Mouse (Mus musculus) olfactory bulb, adult 2 months (tissue): ENCODE measurements around the gene Ephb2. TPM values are rescaled to one million over a fixed set of nuclear protein-coding genes. Genes with fewer than 3 reads are reported as not detected.

ENCODE experiments used
- H3K27ac ChIP-seq: fragments of 200-500 bp; 2 replicates; pipeline ENCODE4 v1.5.1; 2012; ENCODE audit warnings: low read depth, low read length; ENCODE audit not compliant: insufficient read depth
- H3K4me1 ChIP-seq: fragments of 200-500 bp; 2 replicates; pipeline ENCODE4 v1.6.1; 2012; ENCODE audit warnings: low read length; ENCODE audit not compliant: control insufficient read depth, insufficient read depth
- H3K4me3 ChIP-seq: fragments of 200-500 bp; 2 replicates; pipeline ENCODE4 v1.5.1; 2012; ENCODE audit warnings: mild to moderate bottlenecking, low read depth, low read length, moderate library complexity; ENCODE audit not compliant: insufficient read depth
- CTCF ChIP-seq: fragments of 200-500 bp; IDR thresholded peaks from 2 replicates; pipeline ENCODE4 v1.5.1; 2012; ENCODE audit warnings: low read depth, mild to moderate bottlenecking, low read length, moderate library complexity; ENCODE audit not compliant: insufficient read depth
- POLR2A ChIP-seq: fragments of 200-500 bp; IDR thresholded peaks from 2 replicates; pipeline ENCODE4 v1.6.1; 2012; ENCODE audit warnings: mild to moderate bottlenecking, low read depth, low read length, moderate library complexity; ENCODE audit not compliant: insufficient read depth
- WGBS: fragments of 180-500 bp; shearing (Covaris S2); methylation state at CpG from one replicate; pipeline ENCODE4 v1.1.7; 2018; 5-methylcytosine and 5-hydroxymethylcytosine counted together
- polyA plus RNA-seq: library from polyadenylated mRNA; stranded (reverse); fragments of >200 nt; gene quantifications from 2 replicates; pipeline ENCODE4 v1.2.4, GENCODE M21; 2012; ENCODE audit warnings: low replicate concordance; ENCODE audit not compliant: missing spikeins, insufficient read depth, insufficient read length

The Ephb2 gene
- polyA plus RNA-seq, 1 experiment = not detected

- TF ChIP-seq CTCF = no peak
- TF ChIP-seq POLR2A = no peak
- no peaks in the 10 kb centered on the region for H3K4me1 ChIP-seq
- H3K27ac ChIP-seq = no peak overlapping the region
- H3K4me3 ChIP-seq = no peak overlapping the region
- 94% methylated on average over 8 of the region's 8 CpGs for WGBS
These were observed 156.6 kb downstream of the Ephb2 start for GRCm38 (mm10) chr4:136679221-136679620.

GRCm38 (mm10) chr4:136678480-136678879 is 157.3 kb downstream of the Ephb2 start:
- TF ChIP-seq POLR2A (no peak), CTCF (0 out of 2 replicates have a peak, but pooled peaks have one; percentile 13)
- Histone ChIP-seq H3K4me3 (no peak overlapping the region), H3K4me1 (no peaks in the 10 kb centered on the region), H3K27ac (no peak overlapping the region)
- 5% methylated on average over 3 of the region's 3 CpGs for WGBS

DNA sequence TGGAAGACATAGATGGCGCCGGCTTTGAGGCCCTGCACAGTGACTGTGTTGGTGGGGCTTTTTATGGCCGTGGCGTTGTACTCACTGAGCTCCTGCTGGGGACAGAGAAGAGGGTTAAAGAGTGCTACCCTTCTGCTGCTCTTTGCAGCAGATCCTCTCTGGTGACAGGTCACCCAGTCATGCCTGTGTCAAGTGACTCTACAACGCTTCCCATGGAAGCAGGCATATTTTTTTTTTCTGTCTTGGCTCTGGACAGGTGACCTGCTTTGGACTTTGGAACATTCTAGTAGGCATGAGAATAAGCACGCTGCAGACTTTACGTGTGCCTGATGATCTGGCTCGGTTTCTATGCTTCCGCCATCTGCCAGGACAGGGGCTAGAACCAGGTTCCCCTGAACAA is 160.3 kb downstream of the Ephb2 start:
- no peak overlapping the region for H3K27ac ChIP-seq
- TF ChIP-seq POLR2A (no peak), CTCF (no peak)
- 94% methylated on average over 9 of the region's 9 CpGs for WGBS
- H3K4me1 ChIP-seq = no peaks in the 10 kb centered on the region
- H3K4me3 ChIP-seq = no peak overlapping the region

DNA sequence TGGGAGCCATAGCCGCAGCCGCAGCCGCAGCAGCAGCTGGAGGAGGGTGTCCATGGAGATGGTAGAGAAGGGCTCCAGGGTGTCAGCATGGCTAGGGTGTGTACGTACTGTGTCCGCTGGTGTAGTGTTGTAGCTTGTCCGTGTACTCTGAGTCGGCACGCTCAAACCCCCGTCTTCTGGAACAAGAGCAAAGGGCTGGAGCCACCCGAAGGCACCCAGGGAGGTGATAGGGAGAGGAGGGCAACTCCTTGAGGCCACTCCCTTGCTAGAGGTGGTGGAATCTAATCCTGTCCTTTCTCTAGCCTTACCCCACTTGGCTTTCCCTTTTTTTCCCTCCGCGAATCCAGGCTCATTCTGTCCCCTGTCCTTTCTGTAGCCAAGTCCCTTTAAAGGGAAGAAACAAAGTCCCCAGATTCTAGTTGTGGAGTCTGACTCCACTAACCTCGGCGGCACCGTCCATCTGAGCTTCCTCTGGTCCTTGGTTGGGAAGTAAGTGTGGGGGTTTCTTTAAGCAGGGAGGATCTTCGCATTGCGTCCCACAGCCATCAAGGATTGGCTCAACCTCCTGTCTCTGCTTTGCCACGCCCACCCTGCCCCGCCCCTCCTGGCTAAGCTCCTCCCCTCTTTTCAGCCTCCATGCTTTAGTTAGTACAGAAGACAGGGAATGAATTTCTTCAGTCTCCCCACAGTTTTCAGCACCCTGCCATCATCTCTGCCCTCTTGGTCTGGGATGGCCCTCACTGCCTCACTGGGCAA is 163.3 kb downstream of the Ephb2 start:
- 93% methylated on average over 19 of the region's 19 CpGs for WGBS
- TF ChIP-seq CTCF (no peak), POLR2A (no peak)
- Histone ChIP-seq H3K27ac (no peak overlapping the region), H3K4me3 (no peak overlapping the region), H3K4me1 (no peaks in the 10 kb centered on the region)

DNA sequence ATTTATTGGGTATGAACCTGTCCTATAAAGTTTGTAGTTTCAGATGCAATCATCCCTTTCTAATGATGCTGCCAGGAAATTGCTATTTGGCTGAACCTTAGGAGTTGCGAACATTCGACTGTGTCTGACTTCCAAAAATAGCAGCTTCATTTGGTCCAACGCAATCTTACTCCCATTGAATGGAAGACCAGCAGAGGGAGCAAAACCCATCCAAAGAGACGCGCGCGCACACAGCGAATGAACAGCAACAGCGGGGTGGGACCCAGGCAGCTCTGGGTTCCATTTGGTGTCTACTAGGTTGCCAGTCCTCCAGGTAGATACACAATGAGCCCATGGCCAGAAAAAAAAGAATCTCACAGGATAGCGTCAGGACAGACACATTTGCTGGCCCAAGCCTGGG is 168.0 kb downstream of the Ephb2 start:
- H3K4me1 ChIP-seq = no peaks in the 10 kb centered on the region

DNA sequence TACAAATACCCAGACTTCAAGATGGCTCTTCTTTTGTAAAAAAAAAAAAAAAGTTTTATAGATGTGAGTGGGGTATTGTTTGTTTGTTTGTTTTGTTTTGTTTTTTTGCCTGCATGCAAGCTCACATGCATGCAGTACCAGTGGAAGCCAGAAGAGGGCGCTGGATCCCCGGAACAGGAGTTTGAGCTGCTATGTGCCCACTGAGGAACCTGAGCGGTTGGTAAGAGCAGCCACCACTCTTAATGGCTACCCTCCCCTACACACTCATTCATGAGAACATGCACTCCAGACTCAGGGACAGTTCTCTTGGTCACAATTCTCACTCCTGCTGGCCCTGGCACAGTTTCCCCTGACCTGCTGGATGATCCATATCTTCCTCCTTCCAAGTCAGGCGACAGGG is 169.8 kb downstream of the Ephb2 start:
- Histone ChIP-seq H3K4me1 (no peaks in the 10 kb centered on the region), H3K4me3 (no peak overlapping the region), H3K27ac (no peak overlapping the region)
- WGBS = 71% methylated on average over 4 of the region's 4 CpGs
- TF ChIP-seq POLR2A (no peak), CTCF (peak; percentile 51; the same call in 1 of the 2 replicates)

More for the DNA sequence above, 168.0 kb downstream of the Ephb2 start:
- 55% methylated on average over 10 of the region's 10 CpGs for WGBS
- H3K27ac ChIP-seq = no peak overlapping the region
- H3K4me3 ChIP-seq = no peak overlapping the region
- TF ChIP-seq CTCF (0 out of 2 replicates have a peak, but pooled peaks have one; percentile 11), POLR2A (no peak)

GRCm38 (mm10) chr4:136665068-136665467 is 170.7 kb downstream of the Ephb2 start:
- 38% methylated on average over 9 of the region's 9 CpGs for WGBS
- H3K4me1 ChIP-seq = no peaks in the 10 kb centered on the region
- no peak overlapping the region for H3K4me3 ChIP-seq
- no peak for TF ChIP-seq CTCF
- TF ChIP-seq POLR2A = no peak
- H3K27ac ChIP-seq = no peak overlapping the region

DNA sequence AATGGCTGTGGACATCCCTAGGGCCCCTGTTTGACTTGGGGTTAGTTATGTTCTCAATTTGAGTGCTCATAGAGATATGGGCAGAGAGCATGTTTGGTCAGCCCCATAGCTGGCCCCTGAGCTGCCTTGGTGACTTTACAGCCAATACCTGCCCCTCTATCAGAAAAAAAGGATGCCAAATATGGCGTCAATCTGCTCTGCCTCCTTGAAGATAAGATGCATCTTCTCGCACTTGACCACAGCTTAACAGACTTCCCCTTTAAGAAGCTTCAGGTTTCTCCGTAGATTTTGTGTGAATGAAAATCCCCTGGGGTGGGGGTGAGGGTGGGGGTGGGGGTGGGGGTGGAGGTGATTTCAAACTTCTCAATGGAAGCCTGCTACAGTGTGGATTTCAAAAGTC is 177.9 kb downstream of the Ephb2 start:
- 83% methylated on average over 3 of the region's 3 CpGs for WGBS
- Histone ChIP-seq H3K4me1 (no peaks in the 10 kb centered on the region), H3K27ac (no peak overlapping the region), H3K4me3 (no peak overlapping the region)
- TF ChIP-seq CTCF (no peak), POLR2A (no peak)

GRCm38 (mm10) chr4:136653692-136654234 is 182.0 kb downstream of the Ephb2 start:
- no peak overlapping the region for H3K4me3 ChIP-seq
- WGBS = 87% methylated on average over 10 of the region's 10 CpGs
- peaks cover 20% of the 10 kb centered on the region for H3K4me1 ChIP-seq
- no peak overlapping the region for H3K27ac ChIP-seq
- TF ChIP-seq POLR2A (no peak), CTCF (no peak)
